Mouse (Mus musculus) small intestine, adult 2 months (tissue): ENCODE data around the gene Apaf1.

Source experiments
- CTCF ChIP-seq: fragments of 200-500 bp; IDR thresholded peaks from 2 replicates; pipeline ENCODE4 v1.5.1; 2012; ENCODE audit warnings: low read depth, mild to moderate bottlenecking, control low read depth, inconsistent platforms, low read length, moderate library complexity, mixed read lengths; ENCODE audit not compliant: insufficient replicate concordance, insufficient read length; ENCODE audit errors: extremely low read depth
- POLR2A ChIP-seq: fragments of 200-500 bp; IDR thresholded peaks from 2 replicates; pipeline ENCODE4 v1.6.1; 2012; ENCODE audit warnings: low read depth, mild to moderate bottlenecking, control low read depth, inconsistent platforms, low read length, moderate library complexity

GRCm38 (mm10) chr10:90942001-90942700, 140.4 kb downstream of the Apaf1 start:
- no peak for TF ChIP-seq CTCF
- no peak for TF ChIP-seq POLR2A
